Mouse (Mus musculus): ENCODE data around the gene Asf1b. TPM values are rescaled to one million over a fixed set of nuclear protein-coding genes. Genes with fewer than 3 reads are reported as not detected.

Gene Asf1b
- total and polyA plus RNA-seq, 3 experiments: 62.2 to 101 (median 71.1) TPM

GRCm38 (mm10) chr8:83921558-83921957 is 33.7 kb upstream of the Asf1b start:
- TF ChIP-seq NELFE (IDR thresholded peaks at IDR 0.05; ENCODE audit: low read depth, low read length): no peak
- peak; percentile 79 for TF ChIP-seq SMC3 (IDR thresholded peaks at IDR 0.05; ENCODE audit: low read depth, low read length)
- 0 out of 2 replicates have a peak, but pooled peaks have one; percentile 13 for TF ChIP-seq TCF12 (IDR thresholded peaks at IDR 0.05; ENCODE audit: low read depth, low read length)
- no peak; the same call in 1 of the 2 replicates for TF ChIP-seq ZC3H11A (IDR thresholded peaks at IDR 0.05; ENCODE audit: low read depth, low read length)
- TF ChIP-seq RAD21 (IDR thresholded peaks at IDR 0.05; ENCODE audit: low read depth, low read length): peak; percentile 62
- peak; percentile 84 to 91 for TF ChIP-seq CTCF (conservative IDR thresholded peaks at IDR 0.05 in 1 of 2, IDR thresholded peaks at IDR 0.05 in 1 of 2; ENCODE audit: low read depth in 2 of 2, low read length in 2 of 2)
- H3K27ac ChIP-seq (ENCODE audit: insufficient read depth, low read depth): no peak overlapping the region
- in situ Hi-C loops (cut with MboI; ENCODE audit: low pct_ligation_motif_present, low pct_unique_long_range_greater_than_20kb, low sequenced_read_pairs) (no loop called here), dilution Hi-C loops (cut with MboI; ENCODE audit: extremely low pct_ligation_motif_present, extremely low pct_unique_long_range_greater_than_20kb, low sequenced_read_pairs) (no loop called here)
- DNase-seq (ENCODE audit: extremely low read depth): peak; percentile 72
- no peak overlapping the region for H3K9ac ChIP-seq (ENCODE audit: insufficient read depth, low read depth)
- peaks cover 0 to 3% of the 10 kb centered on the region in 2 experiments; a peak in 1 of 4 replicates for H3K4me1 ChIP-seq (ENCODE audit: control insufficient read depth in 1 of 2, insufficient read depth in 2 of 2)
- no peaks in the 10 kb centered on the region for H3K79me2 ChIP-seq (replicated peaks; ENCODE audit: control insufficient read depth, extremely low read depth, insufficient read depth, poor library complexity, severe bottlenecking)
- H3K36me3 ChIP-seq (replicated peaks in 1 of 2; ENCODE audit: control insufficient read depth in 1 of 2, insufficient read depth in 1 of 2, low read length in 1 of 2): peaks cover 14 to 76% of the 10 kb centered on the region in 2 experiments
- no peaks in the 10 kb centered on the region for H3K9me3 ChIP-seq (replicated peaks; ENCODE audit: low read length)
- H3K4me3 ChIP-seq (replicated peaks in 1 of 3; ENCODE audit: low read depth in 2 of 3, low read length in 2 of 3, poor library complexity in 1 of 3): no peak overlapping the region
- H3K4me2 ChIP-seq (ENCODE audit: insufficient read depth, low read depth, poor library complexity, severe bottlenecking): no peak overlapping the region
- H3K27me3 ChIP-seq (replicated peaks): no peaks in the 10 kb centered on the region

GRCm38 (mm10) chr8:83922727-83923126 is 32.6 kb upstream of the Asf1b start:
- no peak overlapping the region for H3K9ac ChIP-seq (ENCODE audit: insufficient read depth, low read depth)
- in situ Hi-C loops (cut with MboI; ENCODE audit: low pct_ligation_motif_present, low pct_unique_long_range_greater_than_20kb, low sequenced_read_pairs): no loop called here
- dilution Hi-C loops (cut with MboI; ENCODE audit: extremely low pct_ligation_motif_present, extremely low pct_unique_long_range_greater_than_20kb, low sequenced_read_pairs): no loop called here
- no peak overlapping the region for H3K27ac ChIP-seq (ENCODE audit: insufficient read depth, low read depth)
- H3K79me2 ChIP-seq (replicated peaks; ENCODE audit: control insufficient read depth, extremely low read depth, insufficient read depth, poor library complexity, severe bottlenecking): no peaks in the 10 kb centered on the region
- no peaks in the 10 kb centered on the region for H3K9me3 ChIP-seq (replicated peaks; ENCODE audit: low read length)
- H3K4me2 ChIP-seq (ENCODE audit: insufficient read depth, low read depth, poor library complexity, severe bottlenecking): no peak overlapping the region
- no peak for TF ChIP-seq POLR2A (IDR thresholded peaks at IDR 0.05; ENCODE audit: low read depth, low read length)
- TF ChIP-seq JUND (conservative IDR thresholded peaks at IDR 0.05; ENCODE audit: low read depth, low read length): no peak
- H3K4me1 ChIP-seq (ENCODE audit: control insufficient read depth in 1 of 2, insufficient read depth in 2 of 2): no peaks in the 10 kb centered on the region
- no peak for DNase-seq (ENCODE audit: extremely low read depth)
- peaks cover 14 to 80% of the 10 kb centered on the region in 2 experiments for H3K36me3 ChIP-seq (replicated peaks in 1 of 2; ENCODE audit: control insufficient read depth in 1 of 2, insufficient read depth in 1 of 2, low read length in 1 of 2)
- H3K27me3 ChIP-seq (replicated peaks): no peaks in the 10 kb centered on the region
- H3K4me3 ChIP-seq (replicated peaks in 1 of 3; ENCODE audit: low read depth in 2 of 3, low read length in 2 of 3, poor library complexity in 1 of 3): no peak overlapping the region

- Histone ChIP-seq H3K27me3 (replicated peaks) (no peaks in the 10 kb centered on the region), H3K4me2 (ENCODE audit: insufficient read depth, low read depth, poor library complexity, severe bottlenecking) (no peak overlapping the region), H3K9ac (ENCODE audit: insufficient read depth, low read depth) (no peak overlapping the region), H3K27ac (ENCODE audit: insufficient read depth, low read depth) (no peak overlapping the region), H3K9me3 (replicated peaks; ENCODE audit: low read length) (no peaks in the 10 kb centered on the region), H3K79me2 (replicated peaks; ENCODE audit: control insufficient read depth, extremely low read depth, insufficient read depth, poor library complexity, severe bottlenecking) (no peaks in the 10 kb centered on the region), H3K36me3 (replicated peaks in 1 of 2; ENCODE audit: control insufficient read depth in 1 of 2, insufficient read depth in 1 of 2, low read length in 1 of 2) (peaks cover 17 to 83% of the 10 kb centered on the region in 2 experiments), H3K4me3 (replicated peaks in 1 of 3; ENCODE audit: low read depth in 2 of 3, low read length in 2 of 3, poor library complexity in 1 of 3) (no peak overlapping the region), H3K4me1 (ENCODE audit: control insufficient read depth in 1 of 2, insufficient read depth in 2 of 2) (no peaks in the 10 kb centered on the region)
- dilution Hi-C loops (cut with MboI; ENCODE audit: extremely low pct_ligation_motif_present, extremely low pct_unique_long_range_greater_than_20kb, low sequenced_read_pairs): no loop called here
- TF ChIP-seq GABPA (IDR thresholded peaks at IDR 0.05; ENCODE audit: insufficient replicate concordance, low read depth, low read length) (no peak), MYC (IDR thresholded peaks at IDR 0.05; ENCODE audit: low read depth, low read length) (no peak), NRF1 (IDR thresholded peaks at IDR 0.05; ENCODE audit: low read depth, low read length) (no peak), ZKSCAN1 (IDR thresholded peaks at IDR 0.05; ENCODE audit: borderline replicate concordance, low read depth, low read length) (no peak), CHD1 (IDR thresholded peaks at IDR 0.05; ENCODE audit: low read depth, low read length) (no peak), ZC3H11A (IDR thresholded peaks at IDR 0.05; ENCODE audit: low read depth, low read length) (no peak)
- in situ Hi-C loops (cut with MboI; ENCODE audit: low pct_ligation_motif_present, low pct_unique_long_range_greater_than_20kb, low sequenced_read_pairs): no loop called here
- DNase-seq (ENCODE audit: extremely low read depth): no peak
Measured at GRCm38 (mm10) chr8:83924585-83924984, 30.7 kb upstream of the Asf1b start.
